Mouse (Mus musculus): ENCODE results near the gene Tor1b.

Gene Tor1b

DNA sequence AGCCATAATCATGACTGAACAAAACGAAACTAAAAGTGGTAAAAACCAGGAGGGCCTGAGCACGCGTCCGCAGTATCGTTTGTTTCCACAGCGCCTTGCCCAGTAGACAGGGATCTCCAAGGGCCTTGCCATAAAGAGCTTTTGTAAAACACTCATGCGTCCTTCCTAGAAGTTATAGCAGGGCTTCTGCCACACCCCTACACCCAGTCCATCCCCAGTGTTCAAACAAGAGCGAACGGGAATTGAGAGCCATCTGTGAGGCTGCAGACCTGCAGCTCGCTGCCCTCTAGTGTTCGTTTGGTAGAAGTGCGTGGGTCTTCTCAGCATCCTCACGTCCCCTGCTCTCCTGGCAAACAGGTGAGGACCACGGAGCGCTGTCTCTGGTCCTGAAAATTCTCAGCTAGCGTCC, 10.2 kb upstream of the Tor1b start:
- H3K27me3 ChIP-seq (ENCODE audit: control insufficient read depth, insufficient read depth, low read length, poor library complexity, severe bottlenecking), result no peaks in the 10 kb centered on the region
- peak; percentile 86 for DNase-seq (ENCODE audit: low read depth, low spot score)
- H3K36me3 ChIP-seq (ENCODE audit: control insufficient read depth, insufficient read depth, low read length, poor library complexity, severe bottlenecking), result no peaks in the 10 kb centered on the region

DNA sequence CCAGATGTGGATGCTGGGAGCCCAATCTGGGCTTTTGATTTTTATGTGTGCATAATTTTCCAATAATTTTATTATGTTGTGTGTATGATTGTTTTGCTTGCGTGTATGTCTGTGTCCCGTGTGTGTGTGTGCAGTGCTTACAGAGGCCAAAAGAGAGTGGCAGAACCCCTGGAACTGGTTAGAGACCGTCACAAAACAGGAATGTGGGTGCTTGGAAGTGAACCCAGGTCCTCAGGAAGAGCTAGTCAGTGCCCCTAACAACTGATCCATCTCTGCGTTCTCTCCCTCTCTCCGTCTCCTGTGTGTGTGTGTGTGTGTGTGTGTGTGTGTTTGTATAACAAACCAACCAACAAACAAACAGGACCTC, 319 bp upstream of the Tor1b start:
- Histone ChIP-seq H3K27me3 (ENCODE audit: control insufficient read depth, insufficient read depth, low read length, poor library complexity, severe bottlenecking) (no peaks in the 10 kb centered on the region), H3K36me3 (ENCODE audit: control insufficient read depth, insufficient read depth, low read length, poor library complexity, severe bottlenecking) (no peaks in the 10 kb centered on the region; the same call in 1 of the 2 replicates)
- no peak for DNase-seq (ENCODE audit: low read depth, low spot score)

DNA sequence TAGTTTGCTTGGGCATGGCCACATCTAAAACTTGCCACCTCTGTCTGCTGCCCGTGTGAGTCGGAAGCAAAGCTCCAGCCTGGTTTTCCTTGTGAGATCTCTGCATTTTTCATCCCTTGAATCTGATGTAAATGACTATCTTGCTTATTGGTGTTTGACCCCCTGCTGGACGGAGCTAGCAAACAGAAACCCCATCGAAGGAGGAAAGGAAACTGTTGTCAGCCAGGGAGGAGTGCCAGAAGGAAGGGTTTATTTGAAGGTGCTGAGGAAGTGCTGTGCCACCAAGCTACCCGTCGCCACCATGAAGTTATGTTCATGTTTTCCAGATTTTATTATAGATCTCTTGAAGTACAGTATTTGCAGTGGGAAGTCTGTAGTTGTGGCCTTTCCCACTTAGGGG, 2.0 kb downstream of the Tor1b start:
- peak; percentile 30 for DNase-seq (ENCODE audit: low read depth, low spot score)

DNA sequence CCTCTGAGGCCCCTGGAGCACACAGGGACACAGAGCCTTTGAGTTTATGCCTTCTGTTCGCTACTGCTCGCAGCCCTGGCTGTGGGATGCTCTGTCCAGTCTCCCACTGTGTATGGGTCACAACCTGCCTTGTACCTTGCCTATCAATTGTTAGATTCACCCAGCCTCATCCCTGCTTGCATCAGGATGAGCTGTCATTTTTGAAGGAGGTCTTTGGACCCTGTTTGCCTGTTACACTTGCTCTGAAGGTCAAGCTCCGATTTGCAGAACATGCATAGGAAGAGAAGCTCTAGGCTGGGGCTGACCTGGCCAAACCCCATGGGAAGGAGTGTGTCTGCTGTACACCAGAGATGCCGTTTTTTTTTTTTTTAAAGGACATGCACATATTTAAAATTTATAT, 4.8 kb downstream of the Tor1b start:
- peaks cover 6% of the 10 kb centered on the region for H3K36me3 ChIP-seq (ENCODE audit: control insufficient read depth, insufficient read depth, low read length, poor library complexity, severe bottlenecking)
- DNase-seq (ENCODE audit: low read depth, low spot score), result no peak
- no peaks in the 10 kb centered on the region for H3K27me3 ChIP-seq (ENCODE audit: control insufficient read depth, insufficient read depth, low read length, poor library complexity, severe bottlenecking)

More for the DNA sequence above, 2.0 kb downstream of the Tor1b start:
- H3K27me3 ChIP-seq (ENCODE audit: control insufficient read depth, insufficient read depth, low read length, poor library complexity, severe bottlenecking), result no peaks in the 10 kb centered on the region
- H3K36me3 ChIP-seq (ENCODE audit: control insufficient read depth, insufficient read depth, low read length, poor library complexity, severe bottlenecking), result peaks cover 1% of the 10 kb centered on the region

DNA sequence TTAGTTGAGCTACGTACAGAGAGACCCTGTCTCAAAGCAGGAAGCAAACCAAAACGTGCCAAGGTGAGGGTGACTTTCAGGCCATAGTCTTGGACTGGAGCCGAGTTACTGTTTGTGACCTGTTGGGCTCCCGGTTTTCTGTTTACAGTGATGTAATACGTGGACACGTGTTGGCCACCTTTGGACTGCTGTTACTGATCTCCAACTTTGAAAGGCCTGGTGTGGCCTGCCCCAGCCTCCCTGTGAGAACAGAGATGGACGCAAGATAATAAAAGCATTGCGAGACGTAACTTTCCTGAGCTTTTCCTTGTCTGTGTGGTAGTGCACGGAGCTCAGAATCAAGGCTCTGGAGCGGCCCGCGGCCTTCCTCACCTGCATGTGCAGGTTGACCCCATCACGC, 6.0 kb downstream of the Tor1b start:
- Histone ChIP-seq H3K27me3 (ENCODE audit: control insufficient read depth, insufficient read depth, low read length, poor library complexity, severe bottlenecking) (no peaks in the 10 kb centered on the region), H3K36me3 (ENCODE audit: control insufficient read depth, insufficient read depth, low read length, poor library complexity, severe bottlenecking) (peaks cover 6% of the 10 kb centered on the region)
- no peak for DNase-seq (ENCODE audit: low read depth, low spot score)

DNA sequence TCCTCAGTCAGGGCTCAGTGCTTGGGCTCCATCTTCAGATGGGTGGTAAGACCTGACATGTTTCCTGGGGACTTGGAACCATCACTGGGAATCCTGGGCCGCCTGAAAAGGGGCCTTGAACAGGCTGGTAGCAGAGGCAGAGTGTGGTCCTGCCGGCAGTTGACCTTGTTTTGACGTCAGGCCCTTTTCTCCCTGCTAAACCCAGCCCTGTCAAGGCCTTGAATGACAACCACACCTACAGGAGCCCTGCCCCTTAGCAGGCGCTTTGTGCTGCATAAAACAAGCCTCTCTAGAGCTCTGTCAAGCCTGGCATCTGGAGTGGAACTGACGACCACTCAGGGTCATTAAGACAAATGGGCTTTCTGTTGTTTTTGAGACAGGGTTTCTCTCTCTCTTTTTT, 7.1 kb downstream of the Tor1b start:
- Histone ChIP-seq H3K27me3 (ENCODE audit: control insufficient read depth, insufficient read depth, low read length, poor library complexity, severe bottlenecking) (no peaks in the 10 kb centered on the region), H3K36me3 (ENCODE audit: control insufficient read depth, insufficient read depth, low read length, poor library complexity, severe bottlenecking) (peaks cover 6% of the 10 kb centered on the region)
- DNase-seq (ENCODE audit: low read depth, low spot score), result no peak

DNA sequence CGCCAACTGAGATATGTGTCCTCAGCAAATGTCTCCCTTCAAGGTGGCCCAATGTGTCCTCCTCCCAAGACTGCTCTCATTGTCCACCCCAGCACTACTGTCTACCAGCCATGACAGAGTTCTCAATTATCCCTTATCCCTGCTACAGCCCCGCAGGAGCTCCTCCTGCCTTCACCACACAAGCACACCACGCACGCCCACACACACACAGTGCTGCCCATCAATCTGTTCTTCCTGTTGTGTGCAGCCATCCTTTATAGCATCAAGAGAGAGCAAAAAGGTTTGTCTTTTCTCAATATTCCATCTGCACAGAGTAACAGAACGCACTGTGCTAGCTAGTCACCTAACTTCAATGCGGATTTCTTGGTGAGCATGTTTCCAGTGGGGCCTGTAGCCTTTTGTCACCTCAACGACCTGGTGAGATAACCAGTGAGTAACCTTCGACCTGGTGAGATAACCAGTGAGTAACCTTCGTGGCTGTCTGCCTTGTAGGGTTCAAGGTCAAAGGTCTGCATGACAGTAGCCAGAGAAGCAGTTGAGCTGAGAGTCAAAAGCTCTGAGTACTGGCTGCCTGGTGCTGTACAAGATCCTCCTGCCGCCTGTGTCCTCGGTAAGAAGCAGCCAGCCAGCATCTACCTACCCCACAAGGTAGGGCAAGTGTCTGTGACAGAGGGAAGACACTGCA, 10.0 kb downstream of the Tor1b start:
- H3K36me3 ChIP-seq (ENCODE audit: control insufficient read depth, insufficient read depth, low read length, poor library complexity, severe bottlenecking), result peaks cover 6% of the 10 kb centered on the region
- no peaks in the 10 kb centered on the region for H3K27me3 ChIP-seq (ENCODE audit: control insufficient read depth, insufficient read depth, low read length, poor library complexity, severe bottlenecking)
- no peak for DNase-seq (ENCODE audit: low read depth, low spot score)

DNA sequence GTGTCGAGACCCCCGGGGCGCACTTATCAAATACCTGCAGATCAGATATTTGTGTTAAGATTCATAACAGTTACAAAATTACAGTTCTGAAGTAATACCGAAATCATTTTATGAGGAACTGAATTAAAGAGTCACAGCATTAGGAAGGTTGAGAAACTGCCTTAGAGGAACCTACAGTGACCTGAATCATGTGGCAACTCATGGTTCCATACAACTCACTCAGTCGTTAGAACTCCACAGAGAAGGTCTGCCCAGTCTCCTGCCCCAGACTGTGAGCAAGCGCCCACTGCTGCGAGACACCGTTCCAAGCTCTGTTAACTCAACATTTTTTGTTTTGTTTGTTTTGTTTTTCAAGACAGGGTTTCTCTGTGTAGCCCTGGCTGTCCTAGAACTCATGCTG, 12.9 kb downstream of the Tor1b start:
- no peak for DNase-seq (ENCODE audit: low read depth, low spot score)
- Histone ChIP-seq H3K36me3 (ENCODE audit: control insufficient read depth, insufficient read depth, low read length, poor library complexity, severe bottlenecking) (peaks cover 5% of the 10 kb centered on the region), H3K27me3 (ENCODE audit: control insufficient read depth, insufficient read depth, low read length, poor library complexity, severe bottlenecking) (no peaks in the 10 kb centered on the region)

DNA sequence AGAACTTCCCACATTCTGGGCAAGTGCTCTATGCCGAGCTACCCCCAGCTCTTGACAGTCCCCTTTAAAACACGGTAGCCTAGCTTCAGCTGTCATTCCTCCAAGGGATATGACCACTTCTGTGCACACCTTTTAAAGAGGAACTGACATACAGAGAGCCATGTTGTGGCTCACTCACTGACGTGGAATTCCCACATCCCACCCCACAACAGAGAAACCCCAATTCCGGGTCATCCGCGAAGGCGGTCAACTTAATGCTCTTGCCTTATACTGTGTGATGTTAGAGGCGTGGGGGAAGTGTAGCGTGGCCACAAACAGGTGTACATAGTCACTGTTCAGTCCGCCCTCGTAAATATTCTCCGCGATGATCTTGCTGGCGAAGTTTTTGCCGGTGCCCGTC, 14.1 kb downstream of the Tor1b start:
- peak; percentile 44 for DNase-seq (ENCODE audit: low read depth, low spot score)
- Histone ChIP-seq H3K36me3 (ENCODE audit: control insufficient read depth, insufficient read depth, low read length, poor library complexity, severe bottlenecking) (peaks cover 3% of the 10 kb centered on the region; the same call in 1 of the 2 replicates), H3K27me3 (ENCODE audit: control insufficient read depth, insufficient read depth, low read length, poor library complexity, severe bottlenecking) (no peaks in the 10 kb centered on the region)

DNA sequence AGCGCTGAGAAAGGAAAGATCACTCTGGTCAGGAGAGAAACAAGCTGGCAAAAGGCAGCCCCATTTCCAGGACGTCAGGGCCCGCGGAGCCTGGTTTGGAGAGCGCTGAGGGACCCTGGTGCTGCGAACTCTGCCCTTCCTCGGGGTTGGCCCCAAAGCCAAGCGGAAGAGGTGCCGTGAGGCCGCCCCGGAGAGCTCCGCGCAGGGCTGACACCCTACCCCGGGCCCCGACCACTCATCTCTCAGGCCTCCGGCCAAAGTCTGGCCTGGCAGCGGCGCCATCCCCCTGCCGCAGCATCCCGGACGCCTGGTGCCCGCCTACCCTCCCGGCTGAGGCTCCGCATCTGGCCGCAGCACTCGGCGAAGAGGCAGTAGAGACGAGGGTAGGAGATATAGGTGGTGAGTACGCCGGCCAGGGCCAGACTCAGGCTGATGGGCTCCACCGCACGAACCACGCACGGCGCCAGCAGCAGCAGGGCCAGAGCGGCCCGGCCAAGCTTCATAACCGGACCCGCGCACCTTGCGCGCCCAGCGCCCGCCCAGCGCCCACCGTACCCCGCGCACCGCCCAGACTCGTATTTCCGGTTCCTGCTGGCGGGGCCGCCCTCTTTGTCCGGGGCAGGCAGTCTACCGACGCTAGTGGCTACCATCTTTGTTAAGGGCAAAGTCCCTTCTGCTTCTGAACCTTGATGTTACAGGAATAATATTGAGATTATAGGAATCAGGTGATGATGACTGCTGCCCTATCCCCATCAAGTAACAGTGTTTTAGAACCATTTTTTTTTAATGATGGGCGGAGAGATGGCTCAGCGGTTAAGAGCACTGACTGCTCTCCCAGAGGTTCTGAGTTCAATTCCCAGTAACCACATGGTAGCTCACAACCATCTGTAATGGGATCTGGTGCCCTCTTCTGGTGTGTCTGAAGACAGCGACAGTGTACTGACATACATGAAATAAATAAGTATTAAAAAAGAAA, 14.9 kb downstream of the Tor1b start, which contains the start of gene Tor1a:
Gene Tor1a, minus strand, starts transcription at position 582 of the 976 bp plus-strand sequence.
- peak; percentile 86 for DNase-seq (ENCODE audit: low read depth, low spot score)
- Histone ChIP-seq H3K27me3 (ENCODE audit: control insufficient read depth, insufficient read depth, low read length, poor library complexity, severe bottlenecking) (no peaks in the 10 kb centered on the region), H3K36me3 (ENCODE audit: control insufficient read depth, insufficient read depth, low read length, poor library complexity, severe bottlenecking) (peaks cover 2% of the 10 kb centered on the region; the same call in 1 of the 2 replicates)

DNA sequence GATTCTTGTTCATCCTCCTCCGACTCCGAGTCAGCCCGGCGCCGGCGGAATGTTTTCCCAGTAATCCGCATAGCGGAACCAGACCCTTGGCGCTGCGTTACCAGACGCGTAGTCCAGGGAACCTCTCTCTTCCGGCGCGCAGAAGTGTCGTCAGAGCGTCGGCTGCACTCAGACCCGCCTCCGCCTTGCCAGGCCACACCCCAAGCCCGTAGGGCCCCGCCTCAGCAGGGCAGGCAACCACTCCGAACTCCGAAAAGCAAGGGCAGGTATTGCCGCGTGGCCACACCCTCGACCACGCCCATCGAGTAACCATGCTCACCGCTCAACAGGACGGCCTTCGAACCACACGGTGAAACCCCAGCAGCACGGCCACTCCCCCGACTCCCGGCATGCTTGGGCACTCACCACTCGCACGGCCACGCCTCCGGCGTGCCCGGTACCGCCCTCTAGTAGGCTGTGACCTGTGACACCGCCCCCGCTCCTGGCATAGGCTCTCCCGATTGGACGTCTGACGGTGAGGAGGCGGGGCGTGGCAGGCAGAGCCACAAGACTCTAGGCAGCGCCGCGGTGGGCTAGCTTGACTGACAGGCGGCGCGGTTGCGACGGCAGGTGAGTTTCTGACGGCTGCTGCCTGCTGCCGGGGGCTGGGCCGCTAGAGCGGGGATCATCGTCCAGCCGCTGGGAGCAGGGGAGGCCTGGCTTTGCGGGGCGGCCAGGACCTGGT, 29.2 kb downstream of the Tor1b start, which contains the start of the genes BC005624 and Usp20:
Gene BC005624, minus strand, starts transcription at position 412 of the 724 bp plus-strand sequence.
Gene Usp20, plus strand, starts transcription at position 490 of the 724 bp plus-strand sequence.
- peak; percentile 100 for DNase-seq (ENCODE audit: low read depth, low spot score)
- Histone ChIP-seq H3K36me3 (ENCODE audit: control insufficient read depth, insufficient read depth, low read length, poor library complexity, severe bottlenecking) (peaks cover 5% of the 10 kb centered on the region), H3K27me3 (ENCODE audit: control insufficient read depth, insufficient read depth, low read length, poor library complexity, severe bottlenecking) (no peaks in the 10 kb centered on the region)

DNA sequence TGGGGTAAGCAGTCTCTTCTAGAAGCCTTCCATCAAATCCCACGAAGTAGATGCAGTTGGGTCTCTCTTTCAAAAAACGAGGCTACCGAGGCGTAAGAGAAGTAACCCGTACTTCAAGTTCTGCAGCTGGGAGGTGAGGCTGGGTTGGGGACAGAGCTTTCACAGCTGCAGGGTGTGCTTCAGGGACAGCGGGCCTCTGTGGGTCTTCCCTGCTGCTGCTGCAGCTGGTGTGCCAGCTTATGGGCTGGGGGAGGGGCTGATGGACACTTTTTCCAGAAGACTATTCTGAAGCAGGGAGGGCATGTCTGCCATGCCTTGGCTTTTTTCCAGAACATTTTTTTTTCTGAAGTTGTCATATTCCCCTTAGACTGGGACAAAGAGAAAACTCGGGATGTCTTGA, 30.3 kb downstream of the Tor1b start:
- Histone ChIP-seq H3K27me3 (ENCODE audit: control insufficient read depth, insufficient read depth, low read length, poor library complexity, severe bottlenecking) (no peaks in the 10 kb centered on the region), H3K36me3 (ENCODE audit: control insufficient read depth, insufficient read depth, low read length, poor library complexity, severe bottlenecking) (peaks cover 3% of the 10 kb centered on the region)
- DNase-seq (ENCODE audit: low read depth, low spot score), result no peak

DNA sequence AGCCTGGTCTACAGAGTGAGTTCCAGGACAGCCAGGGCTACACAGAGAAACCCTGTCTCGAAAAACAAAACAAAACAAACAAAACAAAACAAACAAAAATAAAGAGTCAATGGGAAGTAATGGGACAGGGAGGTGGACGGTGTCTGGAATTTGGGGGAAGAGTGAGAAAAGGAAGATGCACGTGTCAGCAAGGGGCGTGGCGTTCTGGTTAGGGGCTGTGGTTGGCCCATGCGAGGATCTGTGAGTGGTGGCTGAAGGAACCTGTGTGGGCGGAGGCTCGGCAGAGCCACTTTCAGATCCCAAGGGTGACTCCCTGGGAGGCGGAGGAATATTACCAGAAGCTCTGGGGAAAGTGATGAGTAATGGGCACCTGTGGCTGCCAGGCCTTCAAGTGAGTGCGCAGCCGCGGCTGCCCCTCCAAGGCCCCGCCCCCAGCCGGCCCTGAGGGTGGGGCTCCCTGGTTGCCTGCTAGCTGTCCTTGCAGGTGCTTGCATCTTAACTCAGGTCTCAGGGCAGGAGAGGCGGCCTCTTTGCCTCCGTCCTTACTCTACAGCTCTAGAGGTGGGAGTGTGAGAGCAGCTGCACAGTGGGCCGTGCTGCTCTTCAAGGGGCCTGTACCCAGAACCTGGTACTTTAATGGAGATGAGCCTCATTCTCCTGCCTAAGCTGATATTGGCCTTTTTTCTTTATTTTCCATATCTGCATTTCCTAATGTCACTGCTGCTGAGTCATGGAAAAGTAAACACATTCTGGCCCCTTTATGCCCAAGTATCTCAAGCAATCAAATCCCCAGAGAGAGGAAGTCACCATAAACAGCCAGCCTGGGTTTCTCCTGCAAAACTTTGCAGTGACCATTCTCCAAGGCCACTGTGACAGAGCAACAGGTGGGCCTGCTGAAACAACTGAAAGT, 32.6 kb downstream of the Tor1b start:
- Histone ChIP-seq H3K36me3 (ENCODE audit: control insufficient read depth, insufficient read depth, low read length, poor library complexity, severe bottlenecking) (0 out of 2 replicates have a peak, but pooled peaks cover 2% of the 10 kb centered on the region), H3K27me3 (ENCODE audit: control insufficient read depth, insufficient read depth, low read length, poor library complexity, severe bottlenecking) (no peaks in the 10 kb centered on the region)
- DNase-seq (ENCODE audit: low read depth, low spot score), result peak; percentile 34

DNA sequence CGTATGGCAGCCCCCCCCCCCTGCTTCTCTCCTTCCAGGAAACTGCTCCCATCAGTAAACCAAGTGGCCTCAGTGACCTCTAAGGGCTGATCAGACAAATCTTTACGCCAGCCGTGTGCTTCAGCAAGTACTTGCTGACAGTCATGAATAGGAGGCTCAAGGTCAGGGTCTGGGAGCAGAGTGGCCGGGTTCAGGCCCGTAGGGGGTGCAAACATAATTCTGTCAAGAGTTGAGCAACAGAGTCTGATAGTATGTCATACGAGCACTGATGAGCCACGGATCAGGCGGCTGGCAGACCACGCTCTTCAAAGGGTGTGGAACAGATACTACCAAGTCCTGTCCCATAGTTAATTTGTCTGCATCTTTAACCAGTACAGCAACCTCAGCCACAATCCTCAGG, 37.5 kb downstream of the Tor1b start:
- Histone ChIP-seq H3K36me3 (ENCODE audit: control insufficient read depth, insufficient read depth, low read length, poor library complexity, severe bottlenecking) (0 out of 2 replicates have a peak, but pooled peaks cover 2% of the 10 kb centered on the region), H3K27me3 (ENCODE audit: control insufficient read depth, insufficient read depth, low read length, poor library complexity, severe bottlenecking) (no peaks in the 10 kb centered on the region)
- no peak for DNase-seq (ENCODE audit: low read depth, low spot score)

All from splenic B cell, adult 2 months (primary cell).